Mouse (Mus musculus) gastrocnemius, postnatal 4 days (tissue): ENCODE data around the gene Zfp592. TPM values are rescaled to one million over a fixed set of nuclear protein-coding genes. Genes with fewer than 3 reads are reported as not detected.

Source experiments
- total RNA-seq, 2 experiments: library from RNA; stranded (reverse); gene quantifications; 2 replicates each; pipeline ENCODE4 v1.2.3; 2021

Zfp592 gene
- total RNA-seq, 2 experiments from 2014 or later: 18.4 to 20.2 TPM

Other genes with a start within 250 kb of the Zfp592 start
- 10 to 100 TPM; 80.1 to 83.1 TPM for gene Iqgap1, start 167.7 kb upstream of the Zfp592 start, total RNA-seq
- 1 to 10 TPM; 5.5 TPM for gene Zscan2, start 132.8 kb upstream of the Zfp592 start, total RNA-seq
- 1 to 10 TPM; 9.1 to 9.5 TPM for gene Wdr73, start 92.4 kb upstream of the Zfp592 start, total RNA-seq
- gene Nmb, start 88.6 kb upstream of the Zfp592 start, total RNA-seq: 1 to 10 TPM; 2.5 to 4.9 TPM
- gene Sec11a, start 45.9 kb upstream of the Zfp592 start, total RNA-seq: 10 to 100 TPM; 71.6 to 77.3 TPM
- 100 to 1,000 TPM; 132 to 139 TPM for gene Alpk3, start 63.9 kb downstream of the Zfp592 start, total RNA-seq
- gene Slc28a1, start 121.1 kb downstream of the Zfp592 start, total RNA-seq: under 1 TPM; 0.47 to 0.57 TPM
- gene Pde8a, start 219.9 kb downstream of the Zfp592 start, total RNA-seq: 10 to 100 TPM; 11.1 to 11.7 TPM